Mouse (Mus musculus): ENCODE measurements around the gene Cep128.

GRCm38 (mm10) chr12:91027100-91027499 lies 357.1 kb downstream of the Cep128 start:
- no peak for TF ChIP-seq CTCF (IDR thresholded peaks at IDR 0.05; ENCODE audit: low read depth, low read length)
- no peak for TF ChIP-seq POLR2A (IDR thresholded peaks at IDR 0.05; ENCODE audit: extremely low read depth, insufficient read depth, low read length)
